10 mouse cellular contexts compared by ENCODE assay signal in genomic region chr9:43267357-43267756, GRCm38 (mm10). TPM values are rescaled to one million over a fixed set of nuclear protein-coding genes. Genes with fewer than 3 reads are reported as not detected.
A peak's percentile ranks its signal among the peaks of the same experiment; 100 is the strongest.
DNase-seq lines count a peak whose midpoint lies in the region; TF ChIP-seq lines count a peak whose summit lies in the region.
"Had no signal": no experiment of that assay in that cellular context is flagged by ENCODE, and none has a peak within 500 bp of the region (broad histone marks: within the 10 kb centered on the region; RNA-seq: fewer than 3 reads in every experiment).

No protein-coding gene starts in this region.

- H3K4me3 ChIP-seq in gastrocnemius, adult 2 months, result no peak overlapping the region
- H3K4me3 ChIP-seq: hindbrain, embryonic 15.5 days; megakaryocyte, embryonic 14.5 days had no signal

- TF ChIP-seq CTCF in gastrocnemius, adult 2 months (IDR thresholded peaks at IDR 0.05), result peak; percentile 50

- H3K27ac ChIP-seq in gastrocnemius, adult 2 months, result no peak overlapping the region
- H3K27ac ChIP-seq: hindbrain, embryonic 15.5 days had no signal

- intact Hi-C loops in gastrocnemius, adult 2 months (cut with DNase I), result loop anchor here (5.0 kb wide), 1 partner anchor 45 kb away; no protein-coding TSS in a partner anchor
- intact Hi-C loops in left cerebral cortex, postnatal 25 days (cut with DNase I), result no loop called here

- DNase-seq in gastrocnemius, adult 2 months, result peak; percentile 54
- no peak for DNase-seq in gastrocnemius, adult 18-20 months (ENCODE audit: low spot score)
- peak; percentile 43 for DNase-seq in A20 (ENCODE audit: low read depth, low spot score)
- peak; percentile 40 for DNase-seq in c-Kit-positive CD71-negative TER-119-negative erythroid progenitor cells, embryonic 14.5 days (ENCODE audit: low read depth)
- peak; percentile 44 for DNase-seq in lung, postnatal 14 days
- DNase-seq in cerebellum, adult 9-10 months, result no peak
- DNase-seq in left cerebral cortex, postnatal 25 days (ENCODE audit: low spot score in 2 of 2), result no peak
- DNase-seq in cerebellum, postnatal 14 days, result no peak

RNA-seq across cellular contexts. Expression of gene Oaf, which starts 27.6 kb away (rescaled TPM):
- 1 to 10 TPM; 2.9 to 8.9 TPM for total RNA-seq in gastrocnemius, adult 2 months (2021)
- 1 to 10 TPM; 4.2 to 6.4 TPM for total RNA-seq in gastrocnemius, adult 18-20 months (2021)
- total RNA-seq in left cerebral cortex, postnatal 25 days (2021), result 10 to 100 TPM; 12.6 to 13.2 TPM

RNA-seq across cellular contexts. Expression of gene Trim29, which starts 43.3 kb away (rescaled TPM):
- total RNA-seq in gastrocnemius, adult 2 months (2021), result not detected
- total RNA-seq in gastrocnemius, adult 18-20 months (2021), result not detected
- under 1 TPM in 1 of 2 experiments, not detected in 1; 0.16 TPM for total RNA-seq in left cerebral cortex, postnatal 25 days (2021)

RNA-seq across cellular contexts. Expression of gene Pou2f3, which starts 57.2 kb away (rescaled TPM):
- under 1 TPM; 0.11 to 0.15 TPM for total RNA-seq in gastrocnemius, adult 2 months (2021)
- total RNA-seq in gastrocnemius, adult 18-20 months (2021), result under 1 TPM in 1 of 2 experiments, not detected in 1; 0.16 TPM
- total RNA-seq in left cerebral cortex, postnatal 25 days (2021), result under 1 TPM in 1 of 2 experiments, not detected in 1; 0.30 TPM

Comparison
In these comparisons a context has a peak if more than half of its experiments do, and no peak if none do; other contexts are left out.
1. DNase-seq: peak in gastrocnemius, adult 2 months (single experiment), A20 (single experiment), c-Kit-positive CD71-negative TER-119-negative erythroid progenitor cells, embryonic 14.5 days (single experiment) and lung, postnatal 14 days (single experiment); none in gastrocnemius, adult 18-20 months (single experiment), cerebellum, adult 9-10 months (single experiment), left cerebral cortex, postnatal 25 days (0 of 2) and cerebellum, postnatal 14 days (0 of 2).